Mouse (Mus musculus) MEL (cell line): Measurements from ENCODE around the gene Pbx4.

ENCODE experiments used
- E2F4 ChIP-seq: IDR thresholded peaks from 2 replicates; pipeline ENCODE4 v1.6.1; 2011; ENCODE audit warnings: low read depth, low read length, improper control_type of control experiment, borderline replicate concordance
- HCFC1 ChIP-seq: IDR thresholded peaks from 2 replicates; pipeline ENCODE4 v1.6.1; 2012; ENCODE audit warnings: low read depth, mild to moderate bottlenecking, inconsistent platforms, low read length, improper control_type of control experiment, moderate library complexity
- POLR2AphosphoS5 ChIP-seq: IDR thresholded peaks from 2 replicates; pipeline ENCODE4 v1.6.1; 2012; ENCODE audit warnings: low read depth, borderline replicate concordance, mild to moderate bottlenecking, inconsistent platforms, low read length, moderate library complexity, mixed read lengths

GRCm38 (mm10) chr8:69804537-69804936 is 27.8 kb upstream of the Pbx4 start:
- no peak for TF ChIP-seq HCFC1
- TF ChIP-seq POLR2AphosphoS5: no peak
- TF ChIP-seq E2F4: no peak
